Mouse (Mus musculus) heart, embryonic 13.5 days (tissue): ENCODE measurements around the gene Tmcc3. TPM values are rescaled to one million over a fixed set of nuclear protein-coding genes. Genes with fewer than 3 reads are reported as not detected.

Experiments used
- ATAC-seq: fragments of 200-750 bp; cut with Nextera tagmentation; 2 replicates; pipeline ENCODE4 v1.8.0; 2017; ENCODE audit warnings: moderate TSS enrichment; ENCODE audit not compliant: insufficient number of reproducible peaks, low FRiP score, low TSS enrichment; ENCODE audit errors: extremely low read depth
- H3K27ac ChIP-seq: fragments of 300-500 bp; sonication (generic); replicated peaks from 2 replicates; pipeline ENCODE4 v1.5.1; 2015; ENCODE audit warnings: moderate library complexity, mild to moderate bottlenecking, inconsistent platforms
- H3K27me3 ChIP-seq: fragments of 300-500 bp; sonication (generic); replicated peaks from 2 replicates; pipeline ENCODE4 v1.6.1; 2015; ENCODE audit warnings: mild to moderate bottlenecking, inconsistent platforms
- H3K36me3 ChIP-seq: fragments of 300-500 bp; sonication (generic); 2 replicates; pipeline ENCODE4 v1.6.1; 2015; ENCODE audit warnings: mild to moderate bottlenecking, inconsistent platforms
- H3K4me1 ChIP-seq: fragments of 300-500 bp; sonication (generic); 2 replicates; pipeline ENCODE4 v1.6.1; 2015; ENCODE audit warnings: inconsistent platforms
- H3K4me2 ChIP-seq: fragments of 300-500 bp; sonication (generic); 2 replicates; pipeline ENCODE4 v1.6.1; 2015; ENCODE audit warnings: inconsistent platforms, mild to moderate bottlenecking, moderate library complexity
- H3K4me3 ChIP-seq: fragments of 300-500 bp; sonication (generic); 2 replicates; pipeline ENCODE4 v1.5.1; 2015; ENCODE audit warnings: moderate library complexity, mild to moderate bottlenecking, inconsistent platforms
- H3K9ac ChIP-seq: fragments of 300-500 bp; sonication (generic); 2 replicates; pipeline ENCODE4 v1.6.1; 2015; ENCODE audit warnings: inconsistent platforms, mild to moderate bottlenecking, moderate library complexity
- H3K9me3 ChIP-seq: fragments of 300-500 bp; sonication (generic); 2 replicates; pipeline ENCODE4 v1.6.1; 2016; ENCODE audit warnings: inconsistent platforms
- WGBS: fragments of 180-500 bp; shearing (Covaris S2); methylation state at CpG from one replicate; pipeline ENCODE4 v1.1.7; 2015; ENCODE audit warnings: mixed read lengths; 5-methylcytosine and 5-hydroxymethylcytosine counted together
- polyA plus RNA-seq: library from polyadenylated mRNA; unstranded; fragments of >200 nt; fragmentation: Nextera tagmentation; extraction: Ambion mirVana; gene quantifications from 2 replicates; pipeline ENCODE4 v1.2.1, GENCODE M21; 2015

Gene Tmcc3
- polyA plus RNA-seq, 1 experiment from 2014 or later = 6.2 TPM

GRCm38 (mm10) chr10:94350896-94351661 lies 39.3 kb downstream of the Tmcc3 start:
- H3K27me3 ChIP-seq = no peaks in the 10 kb centered on the region
- WGBS = 57% methylated on average over 11 of the region's 11 CpGs
- H3K9ac ChIP-seq = no peak overlapping the region
- no peak for ATAC-seq
- no peak overlapping the region for H3K27ac ChIP-seq
- H3K36me3 ChIP-seq = no peaks in the 10 kb centered on the region
- no peak overlapping the region for H3K4me3 ChIP-seq
- peaks cover 27% of the 10 kb centered on the region for H3K4me1 ChIP-seq
- no peak overlapping the region for H3K4me2 ChIP-seq
- no peaks in the 10 kb centered on the region for H3K9me3 ChIP-seq

DNA sequence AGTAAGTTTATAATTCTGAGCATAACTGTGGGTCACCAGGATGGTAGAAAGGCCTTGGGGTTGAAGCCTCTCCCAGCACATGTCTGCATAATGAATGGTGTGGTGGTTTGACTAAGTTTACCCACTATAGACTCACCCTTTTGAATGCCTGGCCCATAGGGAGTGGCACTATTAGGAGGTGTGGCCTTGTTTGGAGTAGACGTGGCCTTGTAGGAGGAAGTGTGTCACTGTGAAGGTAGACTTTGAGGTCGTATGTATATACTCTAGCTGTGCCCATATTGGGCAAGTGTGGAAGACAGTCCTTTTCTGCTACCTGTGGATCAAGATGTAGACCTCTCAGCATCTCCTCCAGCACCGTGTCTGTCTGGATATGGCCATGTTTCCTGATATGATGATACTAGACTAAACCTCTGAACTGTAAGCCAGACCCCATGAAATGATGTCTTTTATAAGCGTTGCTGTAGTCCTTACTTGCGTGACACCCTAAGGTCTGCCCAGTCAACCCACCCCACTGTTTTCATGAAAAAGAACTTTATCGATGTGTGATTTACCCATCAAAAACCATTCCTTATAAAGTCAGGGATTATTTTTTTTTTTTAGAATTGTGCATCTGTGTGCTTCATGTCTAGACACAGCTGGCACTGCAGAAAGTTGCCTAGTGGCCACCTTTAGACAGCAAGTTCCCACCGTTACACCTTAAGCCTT lies 40.6 kb downstream of the Tmcc3 start:
- Histone ChIP-seq H3K9ac (no peak overlapping the region), H3K4me1 (peaks cover 22% of the 10 kb centered on the region), H3K9me3 (no peaks in the 10 kb centered on the region), H3K27me3 (no peaks in the 10 kb centered on the region), H3K4me2 (no peak overlapping the region), H3K27ac (no peak overlapping the region), H3K36me3 (no peaks in the 10 kb centered on the region), H3K4me3 (no peak overlapping the region)
- no peak for ATAC-seq
- 80% methylated on average over 7 of the region's 7 CpGs for WGBS

GRCm38 (mm10) chr10:94352877-94353853 lies 41.4 kb downstream of the Tmcc3 start:
- Histone ChIP-seq H3K36me3 (no peaks in the 10 kb centered on the region), H3K9me3 (no peaks in the 10 kb centered on the region), H3K4me2 (no peak overlapping the region), H3K27ac (no peak overlapping the region), H3K4me1 (peaks cover 22% of the 10 kb centered on the region), H3K27me3 (no peaks in the 10 kb centered on the region), H3K4me3 (no peak overlapping the region), H3K9ac (no peak overlapping the region)
- no peak for ATAC-seq
- 62% methylated on average over 9 of the region's 9 CpGs for WGBS

DNA sequence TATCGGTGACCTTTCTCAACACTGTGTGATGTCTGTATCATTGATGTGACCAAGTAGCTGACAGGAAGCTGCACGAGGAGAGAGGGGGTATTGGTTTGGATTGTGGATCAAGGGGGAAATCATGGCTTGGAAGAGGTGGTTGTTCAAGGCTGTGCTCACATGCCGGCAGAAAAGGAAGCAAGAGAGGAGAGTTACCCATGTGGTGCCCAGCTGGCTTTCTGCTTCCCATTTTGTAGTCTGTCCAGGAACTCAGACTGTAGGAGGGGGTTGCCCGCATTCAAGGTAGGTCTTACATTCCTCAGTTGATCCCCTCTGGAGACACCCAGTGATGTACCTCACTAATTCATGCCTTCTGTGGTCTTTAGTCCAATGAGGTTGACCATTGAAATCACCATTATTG lies 42.3 kb downstream of the Tmcc3 start:
- H3K4me3 ChIP-seq = no peak overlapping the region
- H3K36me3 ChIP-seq = no peaks in the 10 kb centered on the region
- H3K27ac ChIP-seq = no peak overlapping the region
- H3K9me3 ChIP-seq = no peaks in the 10 kb centered on the region
- peaks cover 22% of the 10 kb centered on the region for H3K4me1 ChIP-seq
- no peak overlapping the region for H3K4me2 ChIP-seq
- H3K9ac ChIP-seq = no peak overlapping the region
- ATAC-seq = no peak
- WGBS = 49% methylated on average over 4 of the region's 4 CpGs
- H3K27me3 ChIP-seq = no peaks in the 10 kb centered on the region

GRCm38 (mm10) chr10:94354427-94354826 lies 42.7 kb downstream of the Tmcc3 start:
- Histone ChIP-seq H3K36me3 (no peaks in the 10 kb centered on the region), H3K4me1 (peaks cover 22% of the 10 kb centered on the region), H3K4me2 (no peak overlapping the region), H3K9ac (no peak overlapping the region), H3K4me3 (no peak overlapping the region), H3K27me3 (no peaks in the 10 kb centered on the region), H3K9me3 (no peaks in the 10 kb centered on the region), H3K27ac (no peak overlapping the region)
- ATAC-seq = no peak
- 74% methylated on average over 3 of the region's 3 CpGs for WGBS

DNA sequence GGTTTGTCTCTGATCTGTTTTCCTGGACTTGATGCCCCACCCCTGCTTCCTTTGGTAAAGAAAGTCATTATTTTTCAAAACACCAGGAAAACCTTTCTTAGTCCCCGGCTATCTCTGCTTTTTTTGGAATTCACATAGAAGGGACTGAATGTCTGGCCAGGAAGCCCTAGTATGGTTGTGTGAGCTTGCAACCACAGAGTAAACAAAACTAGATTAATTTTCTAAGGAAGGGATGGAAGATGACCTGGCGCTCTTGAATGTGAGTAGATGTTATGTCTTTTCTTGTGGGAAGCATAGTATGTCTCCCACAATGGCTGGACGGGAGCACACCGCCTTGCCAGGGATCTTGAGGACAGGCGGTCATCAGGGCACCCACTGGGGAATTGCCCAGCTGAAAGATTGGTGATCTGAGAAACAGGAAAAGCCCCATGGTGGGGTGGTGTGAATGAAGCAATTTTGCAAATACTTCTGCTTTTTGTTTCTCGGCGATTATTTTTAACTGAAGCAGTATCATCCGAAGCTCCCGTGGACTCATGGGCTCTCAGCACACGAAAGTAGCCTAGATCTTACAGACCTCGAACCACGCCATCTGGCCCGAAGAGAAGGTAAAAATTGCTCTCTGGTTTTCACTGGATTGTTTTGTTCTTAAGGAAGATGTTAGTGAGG lies 44.9 kb downstream of the Tmcc3 start:
- H3K4me1 ChIP-seq = peaks cover 9% of the 10 kb centered on the region; the same call in 1 of the 2 replicates
- no peak overlapping the region for H3K4me2 ChIP-seq
- ATAC-seq = no peak
- H3K4me3 ChIP-seq = no peak overlapping the region
- no peaks in the 10 kb centered on the region for H3K9me3 ChIP-seq
- H3K27me3 ChIP-seq = no peaks in the 10 kb centered on the region
- WGBS = 80% methylated on average over 13 of the region's 13 CpGs
- no peak overlapping the region for H3K27ac ChIP-seq
- H3K9ac ChIP-seq = no peak overlapping the region
- no peaks in the 10 kb centered on the region for H3K36me3 ChIP-seq

DNA sequence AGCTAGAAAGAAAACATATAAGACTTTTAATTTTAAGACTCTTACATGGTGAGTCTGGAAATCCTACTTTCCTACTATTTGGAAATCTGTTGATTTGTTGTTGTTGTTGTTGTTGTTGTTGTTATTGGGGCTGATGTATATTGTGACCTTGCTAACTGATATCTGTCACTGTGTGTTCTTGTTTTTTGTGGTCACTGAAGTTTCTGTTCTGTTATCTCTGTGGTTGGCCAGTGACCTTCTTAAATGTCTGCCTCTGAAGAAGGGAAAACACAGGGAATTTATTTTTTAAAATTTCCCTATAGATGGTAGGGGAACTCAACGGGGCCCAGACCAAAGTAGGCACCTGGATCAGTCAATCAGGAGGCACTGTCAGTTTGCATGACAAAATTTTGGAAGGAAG lies 48.9 kb downstream of the Tmcc3 start:
- no peak overlapping the region for H3K4me2 ChIP-seq
- no peak overlapping the region for H3K9ac ChIP-seq
- H3K27me3 ChIP-seq = no peaks in the 10 kb centered on the region
- H3K27ac ChIP-seq = no peak overlapping the region
- 0 out of 2 replicates have a peak, but pooled peaks cover 5% of the 10 kb centered on the region for H3K36me3 ChIP-seq
- peaks cover 7% of the 10 kb centered on the region; the same call in 1 of the 2 replicates for H3K9me3 ChIP-seq
- H3K4me3 ChIP-seq = no peak overlapping the region
- 47% methylated on average over 1 of the region's 1 CpGs for WGBS
- H3K4me1 ChIP-seq = no peaks in the 10 kb centered on the region
- ATAC-seq = no peak

GRCm38 (mm10) chr10:94371293-94371692 lies 59.5 kb downstream of the Tmcc3 start:
- Histone ChIP-seq H3K36me3 (no peaks in the 10 kb centered on the region), H3K9me3 (no peaks in the 10 kb centered on the region), H3K9ac (no peak overlapping the region), H3K27ac (no peak overlapping the region), H3K4me1 (no peaks in the 10 kb centered on the region), H3K4me3 (no peak overlapping the region), H3K4me2 (no peak overlapping the region), H3K27me3 (no peaks in the 10 kb centered on the region)
- no peak for ATAC-seq
- 46% methylated on average over 2 of the region's 2 CpGs for WGBS

GRCm38 (mm10) chr10:94376941-94377340 lies 65.2 kb downstream of the Tmcc3 start:
- 14% methylated on average over 4 of the region's 4 CpGs for WGBS
- peaks cover 26% of the 10 kb centered on the region for H3K4me1 ChIP-seq

GRCm38 (mm10) chr10:94377844-94378243 lies 66.1 kb downstream of the Tmcc3 start:
- H3K4me3 ChIP-seq = peak overlapping the region; percentile 22; the same call in 1 of the 2 replicates
- no peak overlapping the region; the same call in 1 of the 2 replicates for H3K27ac ChIP-seq
- H3K9me3 ChIP-seq = peaks cover 4% of the 10 kb centered on the region
- peaks cover 26% of the 10 kb centered on the region for H3K4me1 ChIP-seq
- H3K36me3 ChIP-seq = no peaks in the 10 kb centered on the region
- H3K9ac ChIP-seq = no peak overlapping the region
- WGBS = 66% methylated on average over 10 of the region's 10 CpGs
- H3K4me2 ChIP-seq = peak overlapping the region; percentile 53
- no peaks in the 10 kb centered on the region for H3K27me3 ChIP-seq
- ATAC-seq = no peak

More at GRCm38 (mm10) chr10:94376941-94377340, 65.2 kb downstream of the Tmcc3 start:
- Histone ChIP-seq H3K36me3 (no peaks in the 10 kb centered on the region), H3K9me3 (peaks cover 4% of the 10 kb centered on the region), H3K4me2 (no peak overlapping the region), H3K27ac (no peak overlapping the region), H3K4me3 (no peak overlapping the region), H3K27me3 (no peaks in the 10 kb centered on the region), H3K9ac (no peak overlapping the region)
- ATAC-seq = no peak
